Mouse (Mus musculus) cerebellum, adult 11-12 months (tissue): ENCODE results near the gene Lrp1.

ENCODE experiments used
- DNase-seq: peaks from one replicate; pipeline ENCODE4 v3.0.0; 2022

The Lrp1 gene

GRCm38 (mm10) chr10:127517941-127518340, 103.0 kb downstream of the Lrp1 start:
- no peak for DNase-seq

GRCm38 (mm10) chr10:127516576-127517260, 104.2 kb downstream of the Lrp1 start:
- DNase-seq: no peak

DNA sequence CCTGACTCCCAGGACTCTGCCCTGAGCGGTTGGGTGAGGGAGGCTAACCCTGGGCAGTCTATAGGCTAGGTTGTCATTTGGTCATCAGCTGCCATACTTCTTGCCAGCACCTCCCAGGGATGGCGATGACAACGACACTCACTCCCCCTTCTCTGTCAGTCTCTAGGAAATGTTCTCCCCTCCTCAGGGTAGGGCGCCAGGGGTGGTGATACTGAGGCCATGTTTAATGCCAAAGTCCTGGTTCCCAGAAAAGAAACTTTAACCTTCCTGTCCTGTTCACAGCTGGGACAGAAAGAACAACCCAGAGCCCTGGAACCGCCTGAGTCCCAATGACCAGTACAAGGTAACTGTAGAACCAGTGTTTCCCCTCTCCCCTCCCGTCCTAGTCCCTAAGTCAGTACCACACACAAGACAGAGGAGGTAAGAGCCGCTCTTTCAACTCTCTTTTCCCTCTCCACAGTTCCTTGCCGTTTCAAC, 104.9 kb downstream of the Lrp1 start:
- DNase-seq: no peak

DNA sequence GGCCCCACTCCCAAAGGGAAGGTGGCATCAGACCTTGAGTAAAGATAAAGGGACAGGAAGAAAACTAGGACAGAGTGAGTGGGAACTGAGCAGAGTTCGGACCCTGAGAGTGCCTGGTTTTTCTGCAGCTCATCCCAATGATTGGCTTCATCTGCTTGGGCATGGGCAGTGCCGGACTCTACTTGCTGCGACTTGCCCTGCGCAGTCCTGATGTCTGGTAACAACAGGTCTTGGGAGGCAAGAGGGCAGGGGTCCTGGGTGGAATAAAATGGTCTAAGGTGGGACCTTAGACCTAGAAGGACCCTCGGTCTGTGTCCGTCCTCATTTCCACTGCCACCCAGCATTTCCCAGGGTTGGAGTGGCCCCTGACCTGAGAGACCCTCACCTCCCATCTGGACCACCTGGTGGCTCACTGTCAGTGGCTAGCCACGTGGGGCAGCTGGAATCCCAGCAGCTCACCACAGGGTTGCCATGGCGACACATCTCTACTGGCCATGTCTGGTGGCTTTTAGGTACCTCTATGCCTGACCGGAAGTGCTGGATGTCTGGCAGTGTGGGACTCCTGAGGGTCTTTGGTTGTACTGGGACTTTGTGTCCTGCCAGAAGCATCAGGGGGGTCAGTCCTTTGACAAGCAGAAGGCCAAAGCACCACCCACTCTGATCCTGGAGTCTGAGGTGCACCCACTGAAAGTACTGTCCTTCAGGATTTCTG, 105.5 kb downstream of the Lrp1 start:
- DNase-seq: no peak

GRCm38 (mm10) chr10:127514764-127515163, 106.2 kb downstream of the Lrp1 start, which contains the start of gene Ndufa4l2:
Gene Ndufa4l2, plus strand, starts transcription at chr10:127514967.
- no peak for DNase-seq

DNA sequence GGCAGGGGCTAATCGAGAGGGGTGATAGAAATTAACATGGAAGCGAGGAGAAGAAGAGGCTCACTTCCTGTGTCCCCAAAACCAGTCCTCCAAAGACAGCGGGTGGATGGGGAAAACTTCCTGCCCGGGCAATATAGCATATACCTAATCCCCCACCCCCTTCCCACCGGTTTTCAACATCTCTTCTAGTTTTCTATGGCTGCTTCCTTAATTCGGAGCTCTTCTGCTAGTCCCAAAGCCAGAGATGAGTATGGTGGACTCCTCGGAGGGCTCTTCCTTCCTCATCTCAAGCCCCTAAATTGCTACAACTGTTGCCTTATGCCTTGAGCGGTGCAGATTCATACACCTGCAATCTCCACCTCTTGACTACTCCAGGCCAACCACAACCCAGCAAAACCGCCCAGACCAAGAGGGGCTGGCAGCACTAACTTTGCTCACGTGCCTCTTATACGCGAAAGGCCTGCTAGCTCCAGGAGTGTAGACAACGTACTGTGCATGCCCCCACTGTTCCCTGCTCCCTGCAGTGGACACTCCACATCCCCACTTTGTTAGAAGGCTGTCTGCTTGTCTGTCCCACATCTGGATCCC, 106.7 kb downstream of the Lrp1 start:
- no peak for DNase-seq

DNA sequence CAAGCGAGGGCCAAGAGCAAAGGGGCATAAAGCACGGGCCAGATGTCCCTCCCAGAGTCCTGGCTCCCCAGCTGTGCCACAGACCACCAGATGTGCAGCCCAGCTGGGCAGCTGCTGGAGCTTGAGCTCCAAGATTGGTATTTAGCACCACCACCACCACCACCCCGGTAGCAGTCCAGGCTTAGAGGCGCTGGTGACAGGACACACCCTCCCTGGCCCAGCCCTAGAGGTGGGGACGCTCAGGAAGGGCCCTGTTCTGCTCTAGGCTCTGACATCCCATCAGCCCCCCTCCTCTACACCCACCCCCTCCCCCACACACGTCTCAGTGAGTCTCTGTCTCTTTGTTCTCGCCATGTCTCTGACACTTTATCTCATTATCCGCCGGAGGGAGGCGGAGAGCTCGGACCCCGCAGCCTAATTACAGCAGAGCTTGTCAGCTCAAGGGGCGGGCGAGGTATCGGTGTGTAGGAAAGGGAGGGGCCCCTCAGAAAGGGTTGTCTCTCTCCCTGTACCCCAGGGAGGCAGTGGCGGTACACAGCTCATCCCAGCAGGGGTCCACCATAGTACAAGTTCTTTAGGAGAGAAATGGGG, 107.4 kb downstream of the Lrp1 start:
- DNase-seq: peak; percentile 70

DNA sequence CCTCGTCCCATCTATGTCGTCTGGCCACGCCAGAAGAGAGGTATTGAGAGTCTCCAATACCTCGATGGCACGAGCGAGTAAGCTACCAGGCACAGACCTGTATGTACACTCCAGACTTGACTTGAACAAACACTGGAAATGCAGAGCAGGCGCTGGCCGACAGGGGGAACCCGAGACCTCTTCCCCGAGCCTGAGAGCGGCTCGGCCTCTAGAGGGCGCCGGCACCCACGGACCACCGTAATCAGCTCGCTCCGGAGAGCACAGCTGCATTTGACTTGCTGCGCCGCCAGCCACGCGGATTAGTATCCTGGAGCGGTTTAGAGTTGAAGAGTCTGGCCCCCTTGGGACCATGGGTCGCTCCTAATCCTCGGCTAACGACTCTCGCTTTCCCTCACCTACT, 108.1 kb downstream of the Lrp1 start:
- peak; percentile 92 for DNase-seq

DNA sequence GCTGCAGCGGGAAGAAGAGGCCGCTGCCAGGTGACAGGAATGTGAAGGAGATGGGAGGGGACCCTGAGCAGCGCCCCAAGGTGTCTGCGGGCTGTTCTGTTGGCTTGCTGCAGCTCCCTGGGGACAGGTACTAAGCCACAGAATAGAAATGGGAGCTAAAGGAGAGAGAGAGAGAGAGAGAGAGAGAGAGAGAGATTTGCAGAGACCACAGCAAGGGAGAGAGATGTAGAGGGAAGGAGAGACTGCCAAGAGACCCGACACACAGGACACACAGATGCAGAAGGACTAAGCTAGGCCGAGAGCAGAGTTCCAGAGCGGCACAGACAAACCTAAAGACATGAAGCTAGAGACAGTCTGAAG, 108.7 kb downstream of the Lrp1 start:
- no peak for DNase-seq

DNA sequence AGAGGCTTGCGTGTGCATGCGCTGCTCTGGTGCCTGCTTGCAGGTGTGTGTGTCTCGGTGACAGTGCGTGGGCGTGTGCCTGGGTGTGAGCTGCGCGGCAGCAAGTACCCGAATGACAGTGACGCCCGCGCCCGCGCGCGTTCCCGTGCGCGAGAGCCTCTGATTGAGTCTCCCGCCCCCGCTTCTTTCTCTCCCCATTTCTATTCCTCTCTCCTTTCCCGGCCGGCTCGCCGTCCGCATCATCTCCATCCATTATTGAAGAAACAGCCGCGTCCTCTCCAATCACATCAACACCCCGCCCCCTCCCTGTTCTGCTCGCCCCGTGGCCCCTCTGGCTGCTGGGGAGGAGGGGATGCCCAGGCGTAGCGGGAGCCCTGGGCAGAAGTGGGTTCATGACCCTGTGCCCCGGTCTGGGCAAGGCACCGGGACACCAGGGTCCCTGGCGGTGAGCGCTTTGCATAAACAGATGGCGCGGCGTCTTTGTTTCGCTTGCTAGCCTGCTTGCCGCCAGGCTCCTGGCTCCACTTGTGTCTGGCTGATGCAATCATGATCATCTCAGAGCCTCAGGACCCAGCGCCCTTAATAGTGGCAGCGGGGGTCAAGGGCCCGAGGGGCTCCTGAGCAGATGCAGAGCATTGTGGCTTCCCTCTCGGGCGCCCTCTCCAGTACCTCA, 109.2 kb downstream of the Lrp1 start:
- DNase-seq: peak; percentile 93

DNA sequence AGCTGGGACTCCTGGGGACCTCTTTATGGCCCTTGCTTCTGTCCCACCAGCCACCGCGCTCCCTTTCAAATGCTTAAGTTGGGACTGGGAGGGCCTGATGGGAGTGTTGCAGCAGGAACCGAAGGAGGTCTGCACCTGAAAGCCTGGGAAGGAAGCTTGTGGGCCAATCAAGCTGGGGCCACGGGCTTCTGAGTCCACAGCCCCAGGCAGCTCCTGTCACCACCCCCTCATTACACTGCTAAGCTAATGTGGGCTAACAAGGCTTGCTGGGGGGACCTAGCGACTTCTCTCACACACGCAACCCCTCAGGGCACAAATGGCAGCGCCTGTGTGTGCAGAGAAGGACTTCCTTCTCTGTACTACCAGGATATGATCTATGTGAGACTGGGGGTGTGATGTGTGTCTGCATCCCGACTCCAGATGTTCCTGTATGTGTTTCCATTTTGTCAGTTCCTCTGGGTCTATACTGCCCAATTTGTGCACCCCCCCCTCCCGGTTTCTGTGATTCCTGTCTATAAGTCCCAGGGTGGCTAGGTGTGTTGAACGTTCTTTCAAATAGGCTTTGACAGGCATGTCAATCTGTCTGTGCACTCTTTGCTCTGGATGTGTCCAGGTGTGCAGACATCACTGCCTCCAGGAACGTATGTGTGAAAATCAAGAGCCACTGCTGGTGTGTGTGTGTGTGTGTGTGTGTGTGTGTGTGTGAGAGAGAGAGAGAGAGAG, 109.9 kb downstream of the Lrp1 start:
- DNase-seq: peak; percentile 65

DNA sequence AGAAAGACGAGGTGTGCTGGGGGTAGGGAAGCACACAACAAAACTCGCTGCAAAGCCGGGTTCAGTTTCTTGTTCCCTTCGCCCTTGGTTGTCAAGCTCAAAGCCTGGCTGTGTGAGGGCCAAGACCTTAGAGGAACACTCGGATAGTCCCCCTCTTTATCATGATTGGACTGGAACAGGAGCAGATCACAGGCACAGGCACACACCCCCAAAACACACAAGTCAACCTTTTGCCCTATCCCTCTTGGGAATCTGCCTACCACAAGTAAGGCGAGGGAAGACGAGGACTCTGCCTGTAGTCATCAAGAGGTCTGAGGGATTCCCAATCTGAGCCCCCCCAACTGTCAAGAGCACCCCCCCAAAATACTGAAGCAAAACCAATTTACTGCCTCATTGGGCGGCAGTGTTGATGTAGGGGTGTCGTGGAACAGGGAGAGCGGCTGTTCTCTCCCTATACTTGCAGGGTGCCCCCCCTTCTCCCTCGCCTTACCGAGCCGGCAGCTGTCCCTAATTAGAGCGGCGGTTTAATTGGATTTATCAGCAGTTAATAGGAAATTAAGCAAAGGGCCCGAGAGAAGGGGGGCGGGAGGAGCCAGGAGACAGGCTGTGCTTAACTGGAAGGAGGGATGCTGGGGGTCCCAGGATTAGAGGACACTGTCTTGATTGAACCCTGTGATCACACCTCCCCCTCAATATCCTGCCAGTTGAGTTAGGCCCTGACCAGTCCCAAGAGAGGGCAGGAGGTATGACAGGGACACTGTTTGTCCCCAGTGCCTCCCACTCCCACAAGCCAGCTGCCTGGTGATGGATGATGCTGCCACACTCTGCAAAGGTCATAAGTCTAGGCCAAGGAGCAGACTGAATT, 110.9 kb downstream of the Lrp1 start:
- DNase-seq: peak; percentile 77

- DNase-seq: peak; percentile 97
Observed at GRCm38 (mm10) chr10:127509051-127509836, 111.7 kb downstream of the Lrp1 start.

DNA sequence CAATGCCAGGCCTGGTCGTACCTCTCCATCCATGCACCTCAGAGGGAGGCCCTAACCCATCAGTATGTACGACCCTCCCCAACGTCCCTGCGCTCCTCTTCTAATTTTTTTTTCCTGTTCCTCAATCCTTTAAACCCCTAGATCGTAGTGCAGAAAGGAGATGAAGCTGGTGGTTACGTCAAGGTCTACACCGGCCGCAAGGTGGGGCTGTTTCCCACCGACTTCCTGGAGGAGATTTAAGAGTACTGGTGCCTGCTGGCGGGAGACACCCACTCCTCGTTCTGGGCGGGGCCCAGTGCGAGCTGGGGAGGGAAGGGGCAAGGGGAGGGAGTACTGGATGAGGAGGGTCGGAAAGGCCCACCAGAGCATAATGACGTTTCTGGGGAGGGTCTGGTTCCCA, 112.7 kb downstream of the Lrp1 start:
- DNase-seq: peak; percentile 87

GRCm38 (mm10) chr10:127500894-127501893, 119.8 kb downstream of the Lrp1 start, which contains the start of gene Stac3:
Gene Stac3, plus strand, starts transcription at chr10:127501686.
- DNase-seq: no peak

- DNase-seq: no peak
Observed at GRCm38 (mm10) chr10:127500042-127500441, 120.9 kb downstream of the Lrp1 start.

DNA sequence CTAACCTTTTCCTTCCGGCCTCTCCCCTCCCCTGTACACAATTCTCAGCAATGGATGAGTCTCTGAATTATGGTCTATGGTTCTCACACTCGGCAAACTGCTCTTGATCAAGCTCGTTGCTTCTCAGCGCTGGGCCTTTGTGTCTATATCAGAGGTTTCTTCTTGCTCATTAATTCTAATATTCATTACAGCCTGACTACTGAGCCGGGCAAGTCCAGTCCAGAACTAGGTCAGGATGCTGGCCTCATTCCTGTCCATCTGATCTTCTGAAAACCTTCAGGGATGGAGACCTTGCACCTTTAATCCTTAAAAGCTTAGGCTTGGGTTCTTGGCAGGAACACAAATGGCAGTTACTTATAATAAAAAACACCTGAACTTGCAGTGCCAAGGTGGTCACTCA, 121.4 kb downstream of the Lrp1 start:
- DNase-seq: no peak

GRCm38 (mm10) chr10:127496156-127496555, 124.8 kb downstream of the Lrp1 start:
- no peak for DNase-seq

DNA sequence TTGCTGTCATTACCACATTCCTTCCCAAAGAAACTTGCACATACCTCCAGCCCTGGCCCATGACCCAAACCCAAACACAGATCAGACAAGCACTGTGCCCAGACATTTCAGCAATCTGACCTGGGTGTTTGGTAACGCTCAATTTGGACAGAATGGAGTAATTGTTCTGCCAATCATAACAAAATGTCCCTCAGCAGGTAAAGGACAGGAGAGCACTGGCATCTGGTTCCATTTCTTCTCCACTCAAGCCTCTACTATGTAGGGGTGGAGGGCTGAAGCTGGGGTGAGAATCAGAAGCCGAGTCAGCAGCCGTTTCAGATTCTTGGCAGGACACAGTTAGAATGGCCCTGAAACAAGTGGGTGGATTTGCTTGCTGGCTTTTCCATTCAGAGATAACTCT, 128.8 kb downstream of the Lrp1 start:
- DNase-seq: no peak
